Mouse (Mus musculus) midbrain, embryonic 13.5 days (tissue): ENCODE results near the gene Slc25a24. TPM values are rescaled to one million over a fixed set of nuclear protein-coding genes. Genes with fewer than 3 reads are reported as not detected.
A peak's percentile ranks its signal among the peaks of the same experiment; 100 is the strongest.

ENCODE experiments used
- ATAC-seq: fragments of 200-750 bp; cut with Nextera tagmentation; 2 replicates; pipeline ENCODE4 v1.8.0; 2017; ENCODE audit warnings: mild to moderate bottlenecking, moderate TSS enrichment, moderate library complexity
- H3K27ac ChIP-seq: fragments of 300-500 bp; sonication (generic); 2 replicates; pipeline ENCODE4 v1.5.1; 2015; ENCODE audit warnings: inconsistent platforms, mild to moderate bottlenecking, moderate library complexity
- H3K27me3 ChIP-seq: fragments of 300-500 bp; sonication (generic); 2 replicates; pipeline ENCODE4 v1.6.1; 2015; ENCODE audit warnings: mild to moderate bottlenecking, inconsistent platforms
- H3K36me3 ChIP-seq: fragments of 300-500 bp; sonication (generic); 2 replicates; pipeline ENCODE4 v1.6.1; 2015; ENCODE audit warnings: mild to moderate bottlenecking, inconsistent platforms
- H3K4me1 ChIP-seq: fragments of 300-500 bp; sonication (generic); replicated peaks from 2 replicates; pipeline ENCODE4 v1.6.1; 2015; ENCODE audit warnings: inconsistent platforms
- H3K4me2 ChIP-seq: fragments of 300-500 bp; sonication (generic); replicated peaks from 2 replicates; pipeline ENCODE4 v1.6.1; 2015; ENCODE audit warnings: moderate library complexity, mild to moderate bottlenecking, inconsistent platforms
- H3K4me3 ChIP-seq: fragments of 300-500 bp; sonication (generic); replicated peaks from 2 replicates; pipeline ENCODE4 v1.5.1; 2015; ENCODE audit warnings: mild to moderate bottlenecking, inconsistent platforms
- H3K9ac ChIP-seq: fragments of 300-500 bp; sonication (generic); replicated peaks from 2 replicates; pipeline ENCODE4 v1.6.1; 2015; ENCODE audit warnings: mild to moderate bottlenecking, inconsistent platforms
- H3K9me3 ChIP-seq: fragments of 300-500 bp; sonication (generic); 2 replicates; pipeline ENCODE4 v1.6.1; 2016; ENCODE audit warnings: mild to moderate bottlenecking, inconsistent platforms
- WGBS: fragments of 180-500 bp; shearing (Covaris S2); methylation state at CpG from one replicate; pipeline ENCODE4 v1.1.7; 2015; 5-methylcytosine and 5-hydroxymethylcytosine counted together
- polyA plus RNA-seq: library from polyadenylated mRNA; unstranded; fragments of >200 nt; fragmentation: Nextera tagmentation; extraction: Ambion mirVana; gene quantifications from 2 replicates; pipeline ENCODE4 v1.2.1, GENCODE M21; 2015

Slc25a24 gene
- polyA plus RNA-seq, 1 experiment from 2014 or later = 9.1 TPM

DNA sequence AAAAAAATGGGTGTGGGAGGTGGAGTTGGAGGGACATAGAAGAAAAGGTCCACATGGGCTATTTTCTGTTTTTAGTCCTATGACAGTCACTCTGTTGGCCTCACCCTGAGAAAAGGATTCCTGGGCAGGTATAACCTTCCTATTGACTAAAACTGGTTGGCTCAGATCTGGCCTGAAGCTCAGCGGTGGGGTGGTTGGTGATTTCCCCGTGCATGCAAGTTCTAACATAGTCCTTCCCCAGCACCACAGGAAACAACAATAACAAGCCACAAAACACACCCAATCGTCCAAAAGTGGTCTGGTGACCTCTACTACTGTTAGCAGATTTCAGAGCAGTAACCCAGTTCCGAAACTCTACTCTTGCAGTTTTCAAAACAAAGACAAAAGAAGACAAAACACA lies 10.0 kb downstream of the Slc25a24 start:
- H3K36me3 ChIP-seq = peaks cover 8% of the 10 kb centered on the region; the same call in 1 of the 2 replicates
- no peaks in the 10 kb centered on the region for H3K4me1 ChIP-seq
- 92% methylated on average over 4 of the region's 4 CpGs for WGBS

DNA sequence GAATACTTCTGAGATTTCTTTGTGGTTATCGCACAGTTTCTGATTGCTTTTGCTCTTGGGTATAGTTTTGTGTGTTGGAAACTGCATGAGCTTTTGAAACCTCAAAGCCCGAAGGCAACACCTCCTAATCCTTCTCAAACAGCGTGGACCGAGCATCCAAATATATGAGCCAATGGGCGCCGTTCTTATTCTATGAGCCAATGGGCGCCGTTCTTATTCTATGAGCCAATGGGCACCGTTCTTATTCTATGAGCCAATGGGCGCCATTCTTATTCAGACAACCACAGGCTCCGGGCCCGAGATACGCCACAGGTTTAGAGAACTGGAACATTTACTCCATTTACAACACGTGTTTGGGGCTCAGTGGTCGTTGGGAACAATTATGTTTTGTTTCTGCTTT lies 11.1 kb downstream of the Slc25a24 start:
- Histone ChIP-seq H3K9me3 (peaks cover 12% of the 10 kb centered on the region), H3K4me3 (no peak overlapping the region), H3K27ac (no peak overlapping the region), H3K36me3 (peaks cover 8% of the 10 kb centered on the region; the same call in 1 of the 2 replicates), H3K4me2 (no peak overlapping the region), H3K9ac (no peak overlapping the region), H3K27me3 (no peaks in the 10 kb centered on the region), H3K4me1 (no peaks in the 10 kb centered on the region)
- no peak for ATAC-seq
- WGBS = 96% methylated on average over 15 of the region's 15 CpGs

More for the DNA sequence above, 10.0 kb downstream of the Slc25a24 start:
- peaks cover 12% of the 10 kb centered on the region for H3K9me3 ChIP-seq
- H3K4me2 ChIP-seq = no peak overlapping the region
- H3K9ac ChIP-seq = no peak overlapping the region
- no peaks in the 10 kb centered on the region for H3K27me3 ChIP-seq
- H3K27ac ChIP-seq = no peak overlapping the region
- no peak overlapping the region for H3K4me3 ChIP-seq
- no peak for ATAC-seq

DNA sequence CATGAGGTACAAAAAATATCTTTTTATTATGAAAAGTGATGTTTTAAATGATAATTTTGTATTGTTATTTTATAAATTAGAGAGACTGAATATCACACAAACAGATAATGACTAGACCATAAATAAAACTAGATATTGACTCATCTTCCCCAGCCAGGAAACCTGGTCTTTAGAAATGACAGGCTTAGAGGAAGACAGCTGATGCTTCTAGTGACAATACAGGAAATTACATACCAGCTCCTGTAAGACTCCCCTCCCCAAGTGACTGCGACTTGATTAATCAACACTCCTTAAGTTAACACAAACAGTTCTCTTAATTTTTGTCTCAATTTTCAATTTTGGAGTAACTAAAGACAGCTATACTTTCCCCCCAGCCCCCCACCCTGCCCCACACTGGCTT lies 12.4 kb downstream of the Slc25a24 start:
- no peak overlapping the region for H3K4me2 ChIP-seq
- no peaks in the 10 kb centered on the region for H3K4me1 ChIP-seq
- no peak overlapping the region for H3K9ac ChIP-seq
- peaks cover 8% of the 10 kb centered on the region; the same call in 1 of the 2 replicates for H3K36me3 ChIP-seq
- no peaks in the 10 kb centered on the region for H3K27me3 ChIP-seq
- no peak overlapping the region for H3K27ac ChIP-seq
- 97% methylated on average over 1 of the region's 1 CpGs for WGBS
- H3K9me3 ChIP-seq = peaks cover 12% of the 10 kb centered on the region
- no peak for ATAC-seq
- H3K4me3 ChIP-seq = no peak overlapping the region

DNA sequence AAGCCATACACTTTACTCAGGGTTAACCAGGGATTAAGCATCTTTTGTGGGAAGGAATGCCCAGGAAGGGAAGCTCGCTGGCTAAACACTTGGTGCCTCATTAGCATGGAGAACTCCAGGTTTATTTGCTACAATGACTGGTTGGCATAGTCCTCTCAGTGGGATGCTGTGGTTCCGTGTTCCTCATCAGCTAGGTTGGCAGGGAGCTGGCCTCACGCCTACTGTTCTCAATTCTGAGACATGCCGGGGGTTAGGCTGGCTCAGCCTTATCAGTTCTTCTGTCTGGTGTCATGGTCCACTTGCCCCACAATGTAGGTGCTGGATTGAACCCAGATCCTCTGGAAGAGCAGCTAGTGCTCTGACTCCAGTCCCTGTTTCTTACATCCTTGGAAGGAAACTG lies 29.6 kb downstream of the Slc25a24 start:
- Histone ChIP-seq H3K9me3 (no peaks in the 10 kb centered on the region), H3K27me3 (no peaks in the 10 kb centered on the region), H3K36me3 (no peaks in the 10 kb centered on the region), H3K9ac (no peak overlapping the region), H3K27ac (no peak overlapping the region), H3K4me2 (no peak overlapping the region), H3K4me1 (no peaks in the 10 kb centered on the region), H3K4me3 (no peak overlapping the region)
- WGBS = 65% methylated on average over 4 of the region's 4 CpGs
- no peak; the same call in 1 of the 2 replicates for ATAC-seq

DNA sequence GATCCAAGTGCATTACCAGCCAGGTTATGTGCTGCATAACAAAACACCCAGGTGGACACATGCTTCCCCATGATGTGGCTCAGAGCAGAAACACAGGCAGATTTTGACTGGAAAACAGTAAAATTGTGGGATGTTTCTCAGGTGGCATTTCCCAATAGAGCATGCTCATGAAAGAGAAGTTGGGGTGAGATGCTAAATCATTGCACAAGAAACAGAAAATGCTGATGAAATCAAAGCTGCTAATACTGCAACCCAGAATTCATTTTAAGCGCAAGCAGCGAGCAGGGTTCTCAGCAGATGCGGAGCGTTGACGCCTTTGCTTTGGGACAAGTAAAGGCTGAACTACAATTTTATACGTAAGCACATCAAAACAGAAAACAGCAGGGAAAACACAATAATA lies 30.5 kb downstream of the Slc25a24 start:
- no peak overlapping the region for H3K4me3 ChIP-seq
- H3K9ac ChIP-seq = no peak overlapping the region
- H3K27ac ChIP-seq = no peak overlapping the region
- H3K4me1 ChIP-seq = no peaks in the 10 kb centered on the region
- 93% methylated on average over 6 of the region's 6 CpGs for WGBS
- no peak overlapping the region for H3K4me2 ChIP-seq
- no peak for ATAC-seq
- H3K36me3 ChIP-seq = no peaks in the 10 kb centered on the region
- H3K27me3 ChIP-seq = no peaks in the 10 kb centered on the region
- no peaks in the 10 kb centered on the region for H3K9me3 ChIP-seq

DNA sequence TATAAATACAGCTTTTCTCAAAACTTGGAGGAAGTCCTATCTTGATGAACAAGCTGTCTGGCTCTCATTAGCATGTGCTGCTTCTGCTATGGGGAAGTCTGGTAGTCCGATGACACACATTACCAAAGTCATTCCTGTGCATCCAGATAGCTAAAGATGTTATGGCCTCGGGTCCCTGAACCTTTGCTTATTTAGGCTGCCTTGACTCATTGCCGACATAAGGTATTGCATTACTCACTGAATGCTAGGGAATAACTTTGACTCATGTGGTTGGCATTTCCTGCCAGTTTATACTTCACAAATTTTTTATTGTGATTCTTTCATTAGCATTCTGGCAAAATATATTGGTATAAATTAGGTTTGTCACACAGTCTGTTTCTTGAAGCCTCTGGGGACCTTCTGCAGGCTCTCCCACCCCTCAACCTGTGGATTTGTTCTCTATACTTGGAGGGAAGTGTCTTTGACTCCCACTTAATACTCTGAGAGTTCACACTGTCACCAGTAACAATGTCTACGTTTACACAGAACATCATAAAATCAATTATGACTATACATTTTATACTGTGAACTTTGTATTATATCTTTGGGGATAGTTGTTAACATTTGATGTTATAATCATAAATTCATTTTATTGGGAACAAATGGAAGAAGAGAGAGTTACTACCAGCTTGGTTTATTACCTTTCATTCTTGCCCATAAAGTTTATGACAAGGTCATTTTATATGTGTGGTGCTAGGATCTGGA lies 33.1 kb downstream of the Slc25a24 start:
- Histone ChIP-seq H3K9ac (no peak overlapping the region), H3K4me2 (no peak overlapping the region), H3K27ac (no peak overlapping the region), H3K9me3 (no peaks in the 10 kb centered on the region), H3K36me3 (no peaks in the 10 kb centered on the region; the same call in 1 of the 2 replicates), H3K4me1 (no peaks in the 10 kb centered on the region), H3K27me3 (no peaks in the 10 kb centered on the region), H3K4me3 (no peak overlapping the region)
- WGBS = 93% methylated on average over 4 of the region's 4 CpGs
- ATAC-seq = no peak

DNA sequence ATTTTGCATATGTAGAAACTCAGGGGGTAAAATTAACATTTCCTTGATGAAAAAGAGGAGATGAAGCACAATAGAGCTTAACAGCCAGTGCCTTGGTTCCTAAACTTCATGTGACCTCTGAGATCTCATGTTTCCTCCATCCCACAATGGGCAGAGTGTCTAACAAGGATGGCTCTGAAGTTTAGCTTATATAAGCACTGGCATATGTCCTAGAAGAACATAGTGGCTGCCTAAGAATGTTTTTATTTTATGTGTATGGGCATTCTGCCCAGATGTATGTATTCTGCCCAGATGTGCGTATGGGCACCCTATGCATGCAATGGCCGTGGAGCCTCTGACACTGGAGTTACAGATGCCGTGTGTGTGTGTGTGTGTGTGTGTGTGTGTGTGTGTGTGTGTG lies 34.5 kb downstream of the Slc25a24 start:
- Histone ChIP-seq H3K9me3 (no peaks in the 10 kb centered on the region), H3K4me3 (no peak overlapping the region), H3K4me2 (no peak overlapping the region), H3K27me3 (no peaks in the 10 kb centered on the region), H3K9ac (no peak overlapping the region), H3K4me1 (no peaks in the 10 kb centered on the region), H3K36me3 (no peaks in the 10 kb centered on the region; the same call in 1 of the 2 replicates), H3K27ac (no peak overlapping the region)
- 85% methylated on average over 3 of the region's 3 CpGs for WGBS
- no peak for ATAC-seq

DNA sequence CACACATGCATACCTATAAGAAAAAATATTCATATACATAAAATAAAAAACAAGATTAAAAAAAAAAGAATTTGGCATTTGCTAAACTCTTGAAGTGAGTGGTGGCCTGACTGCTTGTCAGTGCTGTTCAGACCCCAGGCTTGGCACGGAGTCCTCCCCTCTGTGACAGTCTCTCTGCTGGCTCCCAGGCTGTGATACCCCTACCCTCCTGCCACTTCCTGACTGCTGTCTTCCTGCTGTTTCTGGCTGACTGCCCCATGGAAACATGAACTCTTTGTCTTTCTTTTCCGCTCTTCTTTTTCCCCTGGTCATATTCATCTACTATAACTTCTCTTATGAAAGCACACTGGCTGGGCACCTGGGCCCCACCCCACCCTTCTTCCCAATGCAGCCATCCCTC lies 41.1 kb downstream of the Slc25a24 start:
- ATAC-seq = no peak
- H3K4me2 ChIP-seq = no peak overlapping the region
- 96% methylated on average over 2 of the region's 2 CpGs for WGBS
- H3K4me1 ChIP-seq = no peaks in the 10 kb centered on the region
- H3K9ac ChIP-seq = no peak overlapping the region
- H3K4me3 ChIP-seq = no peak overlapping the region
- no peaks in the 10 kb centered on the region for H3K9me3 ChIP-seq
- H3K27me3 ChIP-seq = no peaks in the 10 kb centered on the region
- H3K36me3 ChIP-seq = peaks cover 13% of the 10 kb centered on the region; the same call in 1 of the 2 replicates
- H3K27ac ChIP-seq = no peak overlapping the region

DNA sequence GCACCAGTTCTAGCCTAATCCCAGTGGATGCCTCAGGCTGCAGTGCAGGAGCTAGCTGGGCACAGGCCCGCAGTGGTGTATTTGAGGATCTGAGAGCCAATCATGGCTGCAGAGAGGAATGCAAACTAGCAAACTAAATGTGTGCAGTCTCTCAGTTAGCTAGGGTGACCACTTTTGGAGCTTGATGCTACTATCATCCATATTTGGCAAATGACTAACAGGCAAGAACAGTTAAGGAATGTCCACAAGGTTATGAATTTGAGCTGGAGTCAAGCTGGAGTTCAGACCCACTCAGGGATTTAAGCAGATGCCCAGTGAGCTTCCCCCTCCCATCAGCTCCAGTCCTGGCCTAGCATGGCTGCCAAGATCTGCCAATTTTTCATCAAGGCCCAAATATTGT lies 41.7 kb downstream of the Slc25a24 start:
- Histone ChIP-seq H3K9ac (no peak overlapping the region), H3K4me1 (no peaks in the 10 kb centered on the region), H3K4me2 (no peak overlapping the region), H3K36me3 (peaks cover 13% of the 10 kb centered on the region; the same call in 1 of the 2 replicates), H3K4me3 (no peak overlapping the region), H3K27me3 (no peaks in the 10 kb centered on the region), H3K27ac (no peak overlapping the region), H3K9me3 (no peaks in the 10 kb centered on the region)
- no peak for ATAC-seq
- WGBS = 79% methylated on average over 1 of the region's 1 CpGs

DNA sequence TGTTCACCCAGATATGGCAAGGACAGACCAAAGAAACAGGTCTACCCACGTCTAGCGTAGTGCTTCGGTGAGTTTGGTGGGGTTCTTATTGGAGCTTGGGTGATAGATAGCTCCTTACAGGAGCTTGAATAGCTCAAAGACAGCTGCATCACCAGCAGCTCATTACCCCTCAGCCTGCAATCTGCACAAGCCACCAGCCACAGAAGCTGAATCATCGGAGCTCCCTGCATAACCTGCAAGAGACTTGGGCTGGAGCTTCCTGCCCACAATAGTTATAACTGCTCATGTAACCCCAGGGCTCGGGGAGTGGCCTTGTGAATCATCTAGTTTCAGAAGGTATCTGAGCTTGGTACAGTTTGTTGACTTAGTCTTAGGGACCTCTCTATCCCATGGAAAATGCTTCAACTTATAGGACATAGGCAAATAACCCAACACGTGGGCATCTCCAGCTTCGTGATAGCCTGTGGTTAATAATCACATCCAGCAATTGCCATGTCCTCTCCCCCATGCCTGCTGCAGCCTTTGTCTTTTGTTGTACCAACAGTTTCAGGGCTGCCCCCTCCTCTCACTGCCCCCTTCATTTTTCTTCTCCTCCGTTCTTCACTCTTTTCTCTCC lies 42.4 kb downstream of the Slc25a24 start:
- Histone ChIP-seq H3K36me3 (peaks cover 13% of the 10 kb centered on the region; the same call in 1 of the 2 replicates), H3K27ac (no peak overlapping the region), H3K4me3 (no peak overlapping the region), H3K9me3 (no peaks in the 10 kb centered on the region), H3K9ac (no peak overlapping the region), H3K27me3 (no peaks in the 10 kb centered on the region), H3K4me2 (no peak overlapping the region), H3K4me1 (no peaks in the 10 kb centered on the region)
- no peak for ATAC-seq
- WGBS = 95% methylated on average over 8 of the region's 8 CpGs

DNA sequence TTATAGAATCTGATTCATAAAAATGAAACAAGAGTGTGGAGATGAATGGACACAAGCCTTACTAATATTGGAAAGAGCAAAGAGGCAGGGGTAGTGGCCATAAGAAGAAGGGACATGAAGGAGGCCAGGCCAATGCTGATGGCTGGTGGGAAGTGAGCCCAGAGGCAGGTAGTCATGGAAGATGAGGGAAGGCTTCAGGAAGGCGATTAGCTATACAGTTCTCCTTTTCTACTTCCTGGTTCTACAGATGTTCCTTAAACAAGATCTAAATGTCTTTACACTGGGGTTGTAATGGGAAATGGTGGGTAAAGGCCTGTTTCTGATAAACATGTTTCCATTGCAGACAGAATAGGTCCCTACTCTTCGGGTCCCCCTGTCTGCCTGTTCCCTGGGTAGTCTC lies 46.2 kb downstream of the Slc25a24 start:
- ATAC-seq = no peak
- no peaks in the 10 kb centered on the region for H3K9me3 ChIP-seq

DNA sequence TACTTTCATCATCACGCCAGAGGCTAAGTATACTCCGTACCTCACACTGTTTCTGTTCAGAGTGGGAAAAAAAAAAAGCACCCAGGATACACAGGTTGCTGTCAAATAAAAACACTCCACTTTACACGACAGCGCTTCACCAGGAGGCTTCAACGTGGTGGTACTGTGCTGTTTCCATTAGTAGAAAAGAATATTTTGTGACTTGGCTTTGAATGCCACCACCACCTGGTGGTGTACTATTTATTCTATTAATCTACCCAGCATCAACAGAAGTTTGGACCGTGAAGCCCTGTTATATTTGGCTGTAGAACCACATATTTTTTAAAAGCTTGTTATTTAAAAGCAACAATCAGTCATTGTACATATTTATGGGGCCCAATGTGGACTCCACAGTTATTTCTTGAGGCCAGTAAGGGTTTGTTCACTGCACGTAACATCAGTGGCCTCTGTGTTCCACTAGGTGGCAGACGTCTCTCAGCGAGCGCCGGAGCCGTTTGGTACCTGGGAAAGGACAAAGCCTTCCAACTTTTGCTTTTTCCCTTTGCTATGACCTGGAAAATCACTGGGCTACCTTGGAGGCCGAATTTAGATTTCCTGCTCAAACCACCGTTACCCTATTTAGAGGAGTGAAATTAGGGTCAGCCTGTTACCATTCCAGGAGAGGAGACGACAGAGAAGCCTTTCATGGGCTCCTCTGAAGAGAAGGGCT lies 48.3 kb downstream of the Slc25a24 start:
- peaks cover 3% of the 10 kb centered on the region; the same call in 1 of the 2 replicates for H3K4me1 ChIP-seq
- H3K9me3 ChIP-seq = no peaks in the 10 kb centered on the region
- peaks cover 4% of the 10 kb centered on the region; the same call in 1 of the 2 replicates for H3K36me3 ChIP-seq
- no peak overlapping the region for H3K4me2 ChIP-seq
- H3K27me3 ChIP-seq = no peaks in the 10 kb centered on the region
- no peak overlapping the region for H3K9ac ChIP-seq
- WGBS = 31% methylated on average over 15 of the region's 15 CpGs
- H3K4me3 ChIP-seq = no peak overlapping the region
- H3K27ac ChIP-seq = no peak overlapping the region
- ATAC-seq = peak; percentile 82

More for the DNA sequence above, 46.2 kb downstream of the Slc25a24 start:
- Histone ChIP-seq H3K4me2 (no peak overlapping the region), H3K4me3 (no peak overlapping the region), H3K4me1 (peaks cover 3% of the 10 kb centered on the region; the same call in 1 of the 2 replicates), H3K9ac (no peak overlapping the region), H3K27me3 (no peaks in the 10 kb centered on the region), H3K27ac (no peak overlapping the region), H3K36me3 (peaks cover 8% of the 10 kb centered on the region; the same call in 1 of the 2 replicates)
- WGBS = 93% methylated on average over 2 of the region's 2 CpGs
